Mouse (Mus musculus) forebrain, embryonic 13.5 days (tissue): ENCODE results near the gene Ethe1. TPM values are rescaled to one million over a fixed set of nuclear protein-coding genes. Genes with fewer than 3 reads are reported as not detected.

Source experiments
- ATAC-seq: fragments of 200-750 bp; cut with Nextera tagmentation; 2 replicates; pipeline ENCODE4 v1.8.0; 2017
- H3K27ac ChIP-seq: fragments of 300-500 bp; sonication (generic); 2 replicates; pipeline ENCODE4 v1.5.1; 2015; ENCODE audit warnings: inconsistent platforms, mild to moderate bottlenecking, moderate library complexity
- H3K27me3 ChIP-seq: fragments of 300-500 bp; sonication (generic); 2 replicates; pipeline ENCODE4 v1.6.1; 2015; ENCODE audit warnings: mild to moderate bottlenecking, inconsistent platforms
- H3K36me3 ChIP-seq: fragments of 300-500 bp; sonication (generic); 2 replicates; pipeline ENCODE4 v1.6.1; 2015; ENCODE audit warnings: mild to moderate bottlenecking, inconsistent platforms; ENCODE audit not compliant: poor library complexity, severe bottlenecking
- H3K4me1 ChIP-seq: fragments of 300-500 bp; sonication (generic); 2 replicates; pipeline ENCODE4 v1.6.1; 2015; ENCODE audit warnings: inconsistent platforms
- H3K4me2 ChIP-seq: fragments of 300-500 bp; sonication (generic); 2 replicates; pipeline ENCODE4 v1.6.1; 2015; ENCODE audit warnings: inconsistent platforms, mild to moderate bottlenecking, moderate library complexity
- H3K4me3 ChIP-seq: fragments of 300-500 bp; sonication (generic); 2 replicates; pipeline ENCODE4 v1.5.1; 2015; ENCODE audit warnings: mild to moderate bottlenecking, inconsistent platforms
- H3K9ac ChIP-seq: fragments of 300-500 bp; sonication (generic); 2 replicates; pipeline ENCODE4 v1.6.1; 2015; ENCODE audit warnings: mild to moderate bottlenecking, inconsistent platforms
- H3K9me3 ChIP-seq: fragments of 300-500 bp; sonication (generic); replicated peaks from 2 replicates; pipeline ENCODE4 v1.6.1; 2016; ENCODE audit warnings: inconsistent platforms
- WGBS: fragments of 180-500 bp; shearing (Covaris S2); methylation state at CpG from one replicate; pipeline ENCODE4 v1.1.7; 2015; 5-methylcytosine and 5-hydroxymethylcytosine counted together
- polyA plus RNA-seq: library from polyadenylated mRNA; unstranded; fragments of >200 nt; fragmentation: Nextera tagmentation; extraction: Ambion mirVana; gene quantifications from 2 replicates; pipeline ENCODE4 v1.2.1, GENCODE M21; 2015

The Ethe1 gene
- polyA plus RNA-seq, 1 experiment from 2014 or later, result 16.8 TPM

DNA sequence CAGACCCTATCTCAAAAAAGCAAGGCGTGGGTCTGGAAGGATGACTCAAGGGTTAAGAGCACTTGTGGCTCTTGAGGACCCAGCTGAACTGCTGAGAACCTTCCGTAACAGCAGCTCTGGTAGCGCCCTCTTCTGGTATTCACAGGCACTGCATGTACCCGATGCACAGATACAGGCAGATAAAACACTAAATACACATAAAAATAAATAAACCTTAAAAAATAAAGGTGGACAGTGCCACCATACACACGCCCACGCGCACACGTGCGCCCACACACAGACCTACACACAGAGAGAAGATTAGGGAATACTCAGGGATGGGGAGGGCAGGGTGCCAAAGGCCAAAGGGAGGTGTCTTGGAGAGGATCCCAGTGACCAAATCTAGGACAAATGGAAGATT lies 55.1 kb downstream of the Ethe1 start:
- no peak overlapping the region for H3K4me3 ChIP-seq
- H3K4me2 ChIP-seq, result no peak overlapping the region
- no peaks in the 10 kb centered on the region for H3K36me3 ChIP-seq
- 6% methylated on average over 9 of the region's 9 CpGs for WGBS
- no peak overlapping the region for H3K9ac ChIP-seq
- H3K4me1 ChIP-seq, result peaks cover 12% of the 10 kb centered on the region
- ATAC-seq, result no peak
- H3K27ac ChIP-seq, result no peak overlapping the region
- peaks cover 40% of the 10 kb centered on the region for H3K27me3 ChIP-seq
- H3K9me3 ChIP-seq, result no peaks in the 10 kb centered on the region

DNA sequence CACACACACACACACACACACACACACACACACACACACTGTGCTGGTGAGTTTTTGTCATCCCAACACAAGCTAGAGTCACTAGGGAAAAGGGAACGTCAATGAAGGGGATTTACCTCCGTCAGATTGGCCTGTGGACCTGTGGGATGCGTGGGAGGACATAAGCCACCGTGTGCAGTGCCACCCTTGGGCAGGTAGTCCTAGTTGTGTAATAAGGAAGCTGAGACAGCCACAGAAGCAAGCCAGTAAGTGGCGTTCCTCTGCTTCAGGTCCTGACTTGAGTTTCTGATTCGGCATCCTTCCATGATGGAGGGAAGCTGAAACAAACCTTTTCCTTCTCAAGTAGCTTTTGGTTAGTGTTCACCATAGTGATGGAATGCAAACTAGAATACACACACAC lies 57.1 kb downstream of the Ethe1 start:
- ATAC-seq, result no peak
- Histone ChIP-seq H3K27ac (no peak overlapping the region), H3K9ac (no peak overlapping the region), H3K4me1 (no peaks in the 10 kb centered on the region), H3K4me3 (no peak overlapping the region), H3K9me3 (no peaks in the 10 kb centered on the region), H3K4me2 (no peak overlapping the region), H3K36me3 (no peaks in the 10 kb centered on the region), H3K27me3 (peaks cover 20% of the 10 kb centered on the region)
- WGBS, result 84% methylated on average over 6 of the region's 6 CpGs

DNA sequence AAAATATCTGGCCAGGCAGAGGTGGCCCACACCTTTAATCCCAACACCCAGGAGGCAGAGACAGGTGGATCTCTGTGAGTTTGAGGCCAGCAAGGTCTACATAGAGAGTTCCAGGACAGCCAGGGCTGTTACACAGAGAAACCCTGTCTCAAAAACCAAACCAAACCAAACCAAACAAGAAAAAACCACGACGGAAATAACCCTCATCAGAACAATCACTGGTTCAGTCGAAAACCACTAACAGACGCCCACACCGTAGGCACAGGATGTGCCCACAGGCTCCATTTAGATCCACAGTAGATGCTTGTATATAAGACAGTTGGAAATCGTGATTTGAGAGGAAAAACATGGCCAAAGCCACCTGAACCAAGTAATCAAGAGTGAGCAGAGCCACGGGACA lies 57.7 kb downstream of the Ethe1 start:
- H3K36me3 ChIP-seq, result no peaks in the 10 kb centered on the region
- H3K4me1 ChIP-seq, result no peaks in the 10 kb centered on the region
- no peaks in the 10 kb centered on the region for H3K9me3 ChIP-seq
- no peak for ATAC-seq
- H3K27me3 ChIP-seq, result peaks cover 15% of the 10 kb centered on the region
- H3K4me3 ChIP-seq, result no peak overlapping the region
- no peak overlapping the region for H3K27ac ChIP-seq
- no peak overlapping the region for H3K9ac ChIP-seq
- H3K4me2 ChIP-seq, result no peak overlapping the region
- WGBS, result 79% methylated on average over 7 of the region's 7 CpGs

DNA sequence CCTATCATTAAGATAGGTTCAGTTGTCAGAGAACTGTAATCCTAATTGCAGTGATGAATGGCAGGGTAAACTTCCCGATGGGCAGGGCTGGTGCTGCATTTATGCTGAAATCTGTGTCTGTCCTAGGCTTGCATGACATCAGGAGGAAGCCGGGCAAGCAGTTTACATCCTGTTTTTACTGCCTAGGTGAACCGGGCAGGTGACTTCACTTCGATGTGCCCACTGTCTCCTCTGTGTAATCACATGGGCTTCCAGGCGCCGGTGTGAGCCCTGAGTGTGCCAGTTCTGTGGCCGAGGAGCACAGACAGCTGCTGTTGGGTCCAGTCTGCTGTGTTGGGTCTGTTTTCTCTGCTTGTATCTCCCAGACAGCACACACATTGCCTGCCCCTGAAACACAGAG lies 59.1 kb downstream of the Ethe1 start:
- H3K27ac ChIP-seq, result no peak overlapping the region
- H3K4me3 ChIP-seq, result no peak overlapping the region
- H3K36me3 ChIP-seq, result no peaks in the 10 kb centered on the region
- H3K9ac ChIP-seq, result no peak overlapping the region
- no peaks in the 10 kb centered on the region for H3K9me3 ChIP-seq
- WGBS, result 79% methylated on average over 7 of the region's 7 CpGs
- ATAC-seq, result no peak
- no peaks in the 10 kb centered on the region for H3K4me1 ChIP-seq
- H3K27me3 ChIP-seq, result peaks cover 4% of the 10 kb centered on the region; the same call in 1 of the 2 replicates
- H3K4me2 ChIP-seq, result no peak overlapping the region

DNA sequence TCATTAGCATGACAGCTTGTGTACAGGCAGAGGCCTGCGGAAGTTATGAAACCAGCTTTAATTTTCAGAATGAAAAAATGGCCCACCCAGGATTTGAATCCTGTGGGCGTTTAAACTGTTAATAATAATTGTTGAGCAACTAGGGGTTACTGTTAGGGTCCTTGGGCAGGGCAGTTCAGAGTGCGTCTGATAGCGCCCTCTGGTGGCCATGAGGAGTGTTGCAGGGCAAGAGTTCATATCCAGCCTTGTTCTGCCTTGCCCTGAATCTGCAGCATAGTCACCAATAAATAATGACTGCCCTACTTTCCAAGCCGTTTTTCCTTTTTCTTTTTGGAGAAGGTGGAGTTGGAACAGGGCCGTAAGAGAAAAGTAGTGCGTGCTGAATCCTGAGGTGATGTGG lies 66.3 kb downstream of the Ethe1 start:
- no peaks in the 10 kb centered on the region for H3K9me3 ChIP-seq
- H3K4me2 ChIP-seq, result no peak overlapping the region
- no peak for ATAC-seq
- no peak overlapping the region for H3K4me3 ChIP-seq
- no peak overlapping the region for H3K9ac ChIP-seq
- H3K27ac ChIP-seq, result no peak overlapping the region
- H3K4me1 ChIP-seq, result no peaks in the 10 kb centered on the region
- H3K36me3 ChIP-seq, result no peaks in the 10 kb centered on the region
- WGBS, result 24% methylated on average over 7 of the region's 7 CpGs
- no peaks in the 10 kb centered on the region for H3K27me3 ChIP-seq

Other genes starting within 250 kb of the Ethe1 start
- not detected in 2 replicates for gene Lypd5, start 238.3 kb upstream of the Ethe1 start, polyA plus RNA-seq
- gene Kcnn4, start 217.3 kb upstream of the Ethe1 start, polyA plus RNA-seq, result 0.40 and 0.44 TPM in 2 replicates
- gene Smg9, start 187.9 kb upstream of the Ethe1 start, polyA plus RNA-seq, result 25.7 and 30.4 TPM in 2 replicates
- gene Irgc1, start 135.2 kb upstream of the Ethe1 start, polyA plus RNA-seq, result 0.15 TPM in 1 of 2 replicates, not detected in the other
- 1.3 TPM in 2 replicates for gene Plaur, start 125.1 kb upstream of the Ethe1 start, polyA plus RNA-seq
- 45.8 and 47.0 TPM in 2 replicates for gene Cadm4, start 105.5 kb upstream of the Ethe1 start, polyA plus RNA-seq
- gene Zfp428, start 80.5 kb upstream of the Ethe1 start, polyA plus RNA-seq, result 214 and 220 TPM in 2 replicates
- gene AC161166.1, start 75.1 kb upstream of the Ethe1 start, polyA plus RNA-seq, result 0.97 and 1.1 TPM in 2 replicates
- 15.1 and 17.4 TPM in 2 replicates for gene Irgq, start 56.9 kb upstream of the Ethe1 start, polyA plus RNA-seq
- not detected in 2 replicates for gene Pinlyp, start 41.4 kb upstream of the Ethe1 start, polyA plus RNA-seq
- gene Xrcc1, start 41.3 kb upstream of the Ethe1 start, polyA plus RNA-seq, result 89.6 and 99.1 TPM in 2 replicates
- 4.7 and 5.1 TPM in 2 replicates for gene Zfp575, start 98 bp downstream of the Ethe1 start, polyA plus RNA-seq
- not detected in 2 replicates for gene Phldb3, start 23.2 kb downstream of the Ethe1 start, polyA plus RNA-seq
- gene Lypd3, start 49.0 kb downstream of the Ethe1 start, polyA plus RNA-seq, result 0.14 TPM in 1 of 2 replicates, not detected in the other
- gene Tex101, start 89.1 kb downstream of the Ethe1 start, polyA plus RNA-seq, result not detected in 2 replicates
- not detected in 2 replicates for gene BC049730, start 121.7 kb downstream of the Ethe1 start, polyA plus RNA-seq
- gene Gm4763, start 139.4 kb downstream of the Ethe1 start, polyA plus RNA-seq, result not detected in 2 replicates
- gene Cd177, start 172.8 kb downstream of the Ethe1 start, polyA plus RNA-seq, result 0.05 and 0.10 TPM in 2 replicates
- not detected in 2 replicates for gene Ceacam10, start 189.7 kb downstream of the Ethe1 start, polyA plus RNA-seq